In genomic region chr9:108573774-108574690, GRCm38 (mm10) we compare ENCODE assay signal across 9 mouse cellular contexts. TPM values are rescaled to one million over a fixed set of nuclear protein-coding genes. Genes with fewer than 3 reads are reported as not detected.
DNase-seq lines count a peak whose midpoint lies in the region; ATAC-seq and TF ChIP-seq lines count a peak whose summit lies in the region.
"Had no signal": no experiment of that assay in that cellular context is flagged by ENCODE, and none has a peak within 500 bp of the region (broad histone marks: within the 10 kb centered on the region; RNA-seq: fewer than 3 reads in every experiment).

No protein-coding gene starts in this region.

- no peak for ATAC-seq in inflammation-experienced regulatory T-cells, adult 6 months

- H3K9me3 ChIP-seq in heart, embryonic 10.5 days = no peaks in the 10 kb centered on the region
- H3K9me3 ChIP-seq: limb, embryonic 13.5 days had no signal

- peak overlapping the region; percentile 31; the same call in 1 of the 2 replicates for H3K27ac ChIP-seq in heart, embryonic 10.5 days
- H3K27ac ChIP-seq in embryonic fibroblast, embryonic 13.5 days (ENCODE audit: insufficient read depth, low read length) = no peak overlapping the region
- H3K27ac ChIP-seq: limb, embryonic 13.5 days had no signal

- H3K36me3 ChIP-seq in heart, embryonic 10.5 days = peaks cover 61% of the 10 kb centered on the region

- no peaks in the 10 kb centered on the region for H3K27me3 ChIP-seq in heart, embryonic 10.5 days (ENCODE audit: insufficient read depth, poor library complexity, severe bottlenecking)
- H3K27me3 ChIP-seq: limb, embryonic 13.5 days had no signal

- no peak for DNase-seq in heart, embryonic 10.5 days (ENCODE audit: low spot score)
- DNase-seq in heart, adult 8-10 months (ENCODE audit: low spot score) = no peak
- peak; percentile 60 for DNase-seq in 3T3-L1 (ENCODE audit: low read depth, low spot score)
- peak; percentile 93 for DNase-seq in ZHBTc4 (ENCODE audit: low read depth, low spot score)
- peak; percentile 55 to 87 for DNase-seq in kidney, postnatal 36 days
- DNase-seq in neural tube, embryonic 10.5 days (ENCODE audit: extremely low spot score, low spot score) = peak; percentile 71

- H3K4me3 ChIP-seq in heart, embryonic 10.5 days = 0 out of 2 replicates have a peak overlapping the region, but pooled peaks have one; percentile 3
- no peak overlapping the region for H3K4me3 ChIP-seq in embryonic fibroblast, embryonic 13.5 days (ENCODE audit: insufficient read depth, low read length)
- H3K4me3 ChIP-seq: limb, embryonic 13.5 days had no signal

- WGBS in heart, embryonic 10.5 days = 47% methylated on average over 26 of the region's 26 CpGs

- TF ChIP-seq CTCF in embryonic fibroblast, embryonic 13.5 days (IDR thresholded peaks at IDR 0.05; ENCODE audit: borderline replicate concordance, insufficient read depth, low read length) = peak; percentile 54; the same call in 1 of the 2 replicates

- H3K4me1 ChIP-seq in heart, embryonic 10.5 days = peaks cover 73% of the 10 kb centered on the region
- 0 out of 2 replicates have a peak, but pooled peaks cover 5% of the 10 kb centered on the region for H3K4me1 ChIP-seq in embryonic fibroblast, embryonic 13.5 days (ENCODE audit: control insufficient read depth, insufficient read depth, low read length)

- TF ChIP-seq POLR2A in embryonic fibroblast, embryonic 13.5 days (IDR thresholded peaks at IDR 0.05; ENCODE audit: low read depth, low read length) = no peak

RNA-seq across cellular contexts. Expression of gene Dalrd3, which starts 4.3 kb away (rescaled TPM):
- polyA plus RNA-seq in heart, embryonic 10.5 days (2016; fragmentation: Nextera tagmentation; extraction: Ambion mirVana) = 106 and 122 TPM in 2 replicates
- 10 to 100 TPM; 16.9 to 26.8 (median 24.1) TPM for total RNA-seq in heart, adult 8-10 months (2022)
- polyA plus RNA-seq in embryonic fibroblast, embryonic 13.5 days (2011; ENCODE audit: insufficient read length, low read depth, missing spikeins) = 29.2 and 38.2 TPM in 2 replicates
- 10 to 100 TPM; 47.6 to 79.7 (median 68.7) TPM for polyA plus RNA-seq in inflammation-experienced regulatory T-cells, adult 6 months (2017; shearing (Covaris generic))

RNA-seq across cellular contexts. Expression of gene Wdr6, which starts 4.5 kb away (rescaled TPM):
- polyA plus RNA-seq in heart, embryonic 10.5 days (2016; fragmentation: Nextera tagmentation; extraction: Ambion mirVana) = 99.6 and 105 TPM in 2 replicates
- 10 to 100 TPM; 12.9 to 18.1 (median 17.0) TPM for total RNA-seq in heart, adult 8-10 months (2022)
- 40.4 and 42.8 TPM in 2 replicates for polyA plus RNA-seq in embryonic fibroblast, embryonic 13.5 days (2011; ENCODE audit: insufficient read length, low read depth, missing spikeins)
- polyA plus RNA-seq in inflammation-experienced regulatory T-cells, adult 6 months (2017; shearing (Covaris generic)) = 10 to 100 TPM; 25.4 to 32.5 (median 28.0) TPM

RNA-seq across cellular contexts. Expression of gene Ndufaf3, which starts 6.8 kb away (rescaled TPM):
- 50.5 and 58.6 TPM in 2 replicates for polyA plus RNA-seq in heart, embryonic 10.5 days (2016; fragmentation: Nextera tagmentation; extraction: Ambion mirVana)
- 10 to 100 TPM; 78.5 to 86.3 (median 81.1) TPM for total RNA-seq in heart, adult 8-10 months (2022)
- 19.5 and 25.5 TPM in 2 replicates for polyA plus RNA-seq in embryonic fibroblast, embryonic 13.5 days (2011; ENCODE audit: insufficient read length, low read depth, missing spikeins)
- 10 to 100 TPM; 63.9 to 75.7 (median 73.9) TPM for polyA plus RNA-seq in inflammation-experienced regulatory T-cells, adult 6 months (2017; shearing (Covaris generic))

RNA-seq across cellular contexts. Expression of gene Impdh2, which starts 13.9 kb away (rescaled TPM):
- 155 and 194 TPM in 2 replicates for polyA plus RNA-seq in heart, embryonic 10.5 days (2016; fragmentation: Nextera tagmentation; extraction: Ambion mirVana)
- total RNA-seq in heart, adult 8-10 months (2022) = 10 to 100 TPM; 44.3 to 53.5 (median 47.9) TPM
- 176 and 180 TPM in 2 replicates for polyA plus RNA-seq in embryonic fibroblast, embryonic 13.5 days (2011; ENCODE audit: insufficient read length, low read depth, missing spikeins)
- 100 to 1,000 TPM; 132 to 143 (median 137) TPM for polyA plus RNA-seq in inflammation-experienced regulatory T-cells, adult 6 months (2017; shearing (Covaris generic))

RNA-seq across cellular contexts. Expression of gene P4htm, which starts 23.4 kb away (rescaled TPM):
- polyA plus RNA-seq in heart, embryonic 10.5 days (2016; fragmentation: Nextera tagmentation; extraction: Ambion mirVana) = 13.2 and 20.6 TPM in 2 replicates
- total RNA-seq in heart, adult 8-10 months (2022) = 10 to 100 TPM; 13.0 to 23.5 (median 14.6) TPM
- polyA plus RNA-seq in embryonic fibroblast, embryonic 13.5 days (2011; ENCODE audit: insufficient read length, low read depth, missing spikeins) = 3.4 and 4.8 TPM in 2 replicates
- polyA plus RNA-seq in inflammation-experienced regulatory T-cells, adult 6 months (2017; shearing (Covaris generic)) = 10 to 100 TPM in 1 of 3 experiments, 1 to 10 TPM in 2; 5.6 to 10.9 (median 7.5) TPM

Comparison
In these comparisons a context has a peak if more than half of its experiments do, and no peak if none do; other contexts are left out.
1. DNase-seq: peak in 3T3-L1 (single experiment), ZHBTc4 (single experiment), kidney, postnatal 36 days (2 of 2) and neural tube, embryonic 10.5 days (single experiment); none in heart, embryonic 10.5 days (single experiment) and heart, adult 8-10 months (single experiment).